Comparison of ENCODE assay signal across 27 mouse cellular contexts in genomic region chr8:7554756-7555155, GRCm38 (mm10).
DNase-seq lines count a peak whose midpoint lies in the region; ATAC-seq lines count a peak whose summit lies in the region.
"Had no signal": no experiment of that assay in that cellular context is flagged by ENCODE, and none has a peak within 500 bp of the region (broad histone marks: within the 10 kb centered on the region; RNA-seq: fewer than 3 reads in every experiment).

No protein-coding gene starts in this region.

- 0 out of 2 replicates have a peak, but pooled peaks cover 3% of the 10 kb centered on the region for H3K4me1 ChIP-seq in kidney, embryonic 15.5 days
- no peaks in the 10 kb centered on the region for H3K4me1 ChIP-seq in embryonic facial prominence, embryonic 10.5 days
- H3K4me1 ChIP-seq: embryonic facial prominence, embryonic 13.5 days; hindbrain, embryonic 10.5 days; limb, embryonic 12.5 days; liver, embryonic 12.5 days had no signal

- H3K27me3 ChIP-seq in kidney, embryonic 15.5 days = no peaks in the 10 kb centered on the region
- no peaks in the 10 kb centered on the region for H3K27me3 ChIP-seq in embryonic facial prominence, embryonic 10.5 days (replicated peaks; ENCODE audit: low read depth, poor library complexity, severe bottlenecking)
- H3K27me3 ChIP-seq: embryonic facial prominence, embryonic 13.5 days; heart, embryonic 12.5 days; limb, embryonic 12.5 days; liver, embryonic 12.5 days had no signal

- H3K4me2 ChIP-seq in kidney, embryonic 15.5 days = no peak overlapping the region
- H3K4me2 ChIP-seq: embryonic facial prominence, embryonic 13.5 days; heart, embryonic 12.5 days; limb, embryonic 12.5 days; liver, embryonic 12.5 days; midbrain, embryonic 11.5 days had no signal

- H3K27ac ChIP-seq in kidney, embryonic 15.5 days = no peak overlapping the region
- H3K27ac ChIP-seq in embryonic facial prominence, embryonic 10.5 days (replicated peaks) = no peak overlapping the region
- H3K27ac ChIP-seq: embryonic facial prominence, embryonic 13.5 days; hindbrain, embryonic 10.5 days; layer of hippocampus, adult 2 months; limb, embryonic 12.5 days; liver, embryonic 12.5 days; macrophage; stomach, postnatal 0 days had no signal

- peak; percentile 49; the same call in 1 of the 2 replicates for ATAC-seq in kidney, embryonic 15.5 days (replicated peaks; ENCODE audit: low FRiP score)
- ATAC-seq: forebrain, embryonic 14.5 days; intestine, postnatal 0 days; liver, embryonic 12.5 days had no signal

- 19% methylated on average over 3 of the region's 3 CpGs for WGBS in kidney, embryonic 15.5 days
- 72% methylated on average over 3 of the region's 3 CpGs for WGBS in embryonic facial prominence, embryonic 10.5 days

- no peak overlapping the region for H3K9ac ChIP-seq in kidney, embryonic 15.5 days
- H3K9ac ChIP-seq: embryonic facial prominence, embryonic 13.5 days; heart, embryonic 12.5 days; limb, embryonic 12.5 days; liver, embryonic 12.5 days had no signal

- peak; percentile 1 for DNase-seq in kidney, adult 11 months
- no peak for DNase-seq in kidney, adult 18-20 months
- peak; percentile 14 for DNase-seq in embryo, embryonic 9.5 days (ENCODE audit: extremely low spot score)
- peak; percentile 1 to 6 for DNase-seq in kidney, postnatal 4 days
- no peak for DNase-seq in urinary bladder, postnatal 14 days (ENCODE audit: low spot score)
- no peak for DNase-seq in embryonic facial prominence, embryonic 10.5 days (ENCODE audit: low spot score)
- DNase-seq in adrenal gland, adult 18-20 months (ENCODE audit: low spot score in 2 of 2) = no peak
- DNase-seq: adrenal gland, postnatal 14 days; cerebellum, adult 8-10 months; gastrocnemius, postnatal 10 days; heart, adult 11 months; heart, postnatal 10 days; lung, adult 2 months; thymus, adult 2 months; thymus, postnatal 4 days had no signal

- no peak overlapping the region for H3K4me3 ChIP-seq in kidney, embryonic 15.5 days (replicated peaks)
- H3K4me3 ChIP-seq in embryonic facial prominence, embryonic 10.5 days = no peak overlapping the region
- H3K4me3 ChIP-seq: embryonic facial prominence, embryonic 13.5 days; heart, embryonic 12.5 days; hindbrain, embryonic 10.5 days; layer of hippocampus, adult 2 months; limb, embryonic 12.5 days; liver, embryonic 12.5 days had no signal

- no peaks in the 10 kb centered on the region for H3K36me3 ChIP-seq in kidney, embryonic 15.5 days
- H3K36me3 ChIP-seq in embryonic facial prominence, embryonic 10.5 days (replicated peaks) = no peaks in the 10 kb centered on the region
- H3K36me3 ChIP-seq: embryonic facial prominence, embryonic 13.5 days; heart, embryonic 12.5 days; hindbrain, embryonic 10.5 days; limb, embryonic 12.5 days; liver, embryonic 12.5 days had no signal

- no peaks in the 10 kb centered on the region for H3K9me3 ChIP-seq in kidney, embryonic 15.5 days (replicated peaks)
- no peaks in the 10 kb centered on the region for H3K9me3 ChIP-seq in embryonic facial prominence, embryonic 10.5 days
- H3K9me3 ChIP-seq: embryonic facial prominence, embryonic 13.5 days; heart, embryonic 12.5 days; hindbrain, embryonic 10.5 days; limb, embryonic 12.5 days; liver, embryonic 12.5 days had no signal

Comparison
In these comparisons a context has a peak if more than half of its experiments do, and no peak if none do; other contexts are left out.
1. DNase-seq: peak in kidney, adult 11 months (single experiment), embryo, embryonic 9.5 days (single experiment) and kidney, postnatal 4 days (2 of 2); none in kidney, adult 18-20 months (single experiment), urinary bladder, postnatal 14 days (single experiment), embryonic facial prominence, embryonic 10.5 days (single experiment) and adrenal gland, adult 18-20 months (0 of 2).